Mouse (Mus musculus): ENCODE measurements around the gene Olfr1080.
"Not testable (repeated sequence)": the region's sequence is repeated elsewhere in the genome, so short reads cannot be mapped to it uniquely, and the experiment has no call there.

Olfr1080 gene

DNA sequence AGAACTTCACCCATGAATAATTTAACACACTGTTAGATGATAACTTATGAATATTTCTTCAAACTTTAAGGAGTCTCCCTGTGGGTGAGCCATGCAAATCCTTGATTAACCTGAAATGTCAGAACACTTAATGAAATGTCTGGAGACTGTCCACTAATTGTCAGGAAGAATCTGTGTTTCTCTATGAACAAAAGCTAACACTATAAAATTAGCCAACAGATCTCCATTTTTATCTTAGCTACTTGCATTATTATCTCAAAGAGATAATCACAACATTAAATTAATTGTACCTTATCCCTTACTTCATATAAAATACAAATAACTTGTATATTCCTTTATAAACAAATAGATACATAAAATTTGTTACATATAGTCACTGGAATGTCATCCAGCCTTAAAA is at the start of gene Olfr1080:
TSS of gene Olfr1080 (minus strand) at position 101 of the 400 bp plus-strand sequence.
- not testable (repeated sequence) for DNase-seq (ENCODE audit: low read depth, low spot score)

DNA sequence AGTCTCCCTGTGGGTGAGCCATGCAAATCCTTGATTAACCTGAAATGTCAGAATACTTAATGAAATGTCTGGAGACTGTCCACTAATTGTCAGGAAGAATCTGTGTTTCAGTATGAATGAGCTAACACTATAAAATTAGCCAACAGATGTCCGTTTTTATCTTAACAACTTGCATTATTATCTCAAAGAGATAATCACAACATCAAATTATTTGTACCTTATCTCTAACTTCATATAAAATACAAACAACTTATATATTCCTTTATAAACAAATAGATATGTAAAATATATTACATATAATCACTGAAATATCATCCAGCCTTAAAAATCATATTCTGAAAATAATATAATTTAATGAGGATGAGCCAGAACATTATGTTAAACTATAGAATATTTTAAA is 40.8 kb upstream of the Olfr1080 start, which contains the start of gene Olfr1082:
TSS of gene Olfr1082 (minus strand) at position 101 of the 400 bp plus-strand sequence.
- DNase-seq (ENCODE audit: low read depth, low spot score): not testable (repeated sequence)

DNA sequence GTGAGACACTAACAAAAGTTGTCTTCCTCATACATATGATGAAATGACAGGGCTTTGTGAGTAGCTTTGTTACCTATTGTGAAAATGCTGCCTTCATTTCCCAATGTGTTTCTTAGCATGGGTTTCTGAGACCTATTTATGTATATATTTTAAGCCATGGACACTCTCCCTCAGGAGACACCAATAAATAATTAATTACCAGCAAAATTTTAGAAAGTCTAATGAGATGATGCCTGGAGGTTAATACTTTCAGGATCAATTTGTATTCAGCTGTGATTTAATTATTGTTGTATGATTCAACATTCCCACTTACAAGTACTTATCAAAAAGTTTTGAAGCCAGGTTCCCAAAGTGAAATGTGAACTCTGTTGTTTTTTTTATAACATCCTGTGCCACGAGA is 15.7 kb downstream of the Olfr1080 start, which contains the start of gene Olfr1079:
TSS of gene Olfr1079 (minus strand) at position 101 of the 400 bp plus-strand sequence.
- no peak for DNase-seq (ENCODE audit: low read depth, low spot score)

DNA sequence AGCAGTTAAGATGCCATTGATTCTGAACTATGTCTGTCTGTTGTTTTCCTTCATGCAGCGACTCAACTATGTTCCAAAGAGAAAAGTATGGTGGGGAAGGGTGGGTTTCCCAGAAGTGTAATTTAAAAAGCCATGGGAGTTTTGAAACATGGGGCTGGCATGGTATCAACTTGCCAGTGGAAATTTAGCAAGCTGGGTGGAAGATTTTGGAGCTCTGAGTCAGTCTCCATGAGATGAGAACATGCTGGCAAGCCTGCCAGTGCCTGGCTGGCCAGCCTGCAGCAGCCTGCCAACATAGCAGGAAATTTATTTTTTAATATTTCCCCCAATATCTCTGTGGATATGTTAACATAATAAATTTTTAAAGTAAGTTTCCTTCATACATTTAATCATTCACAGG is 27.0 kb downstream of the Olfr1080 start:
- no peak for DNase-seq (ENCODE audit: low read depth, low spot score)

DNA sequence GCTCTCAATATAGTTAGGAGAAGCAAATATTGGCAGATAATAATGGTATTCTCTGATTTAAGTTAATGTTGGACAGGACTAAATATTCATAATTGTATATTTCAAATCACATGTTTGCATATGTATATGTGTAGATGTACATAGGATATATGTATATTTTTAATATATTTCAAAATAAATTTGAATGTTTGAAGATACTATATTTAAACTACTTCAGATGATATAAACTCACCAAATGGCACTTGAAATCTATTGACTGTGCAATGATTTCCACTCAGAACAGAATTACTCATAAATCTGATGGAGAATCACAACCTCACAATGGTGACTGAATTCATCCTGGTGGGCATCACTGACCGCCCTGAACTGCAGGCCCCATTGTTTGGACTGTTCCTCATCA is 49.9 kb downstream of the Olfr1080 start, which contains the start of gene Olfr1076:
TSS of gene Olfr1076 (plus strand) at position 301 of the 400 bp plus-strand sequence.
- DNase-seq (ENCODE audit: low read depth, low spot score): no peak

Measured in embryo, embryonic 11.5 days (tissue).